Mouse (Mus musculus) hematopoietic stem cell, adult 5-6 weeks (primary cell): ENCODE measurements around the gene Slc38a3. TPM values are rescaled to one million over a fixed set of nuclear protein-coding genes. Genes with fewer than 3 reads are reported as not detected.

Experiments used
- ATAC-seq, 2 experiments: fragments of 125-278 bp in 1 of 2; replicated peaks in 1 of 2; 2 replicates each; pipeline ENCODE4 v1.8.0; 2016 to 2017; ENCODE audit warnings: inconsistent platforms in 2 of 2, mild to moderate bottlenecking in 2 of 2, moderate number of reproducible peaks in 2 of 2, low read depth in 1 of 2, moderate TSS enrichment in 1 of 2; ENCODE audit not compliant: low FRiP score in 2 of 2, poor library complexity in 2 of 2, severe bottlenecking in 2 of 2, insufficient read depth in 1 of 2, low TSS enrichment in 1 of 2
- total RNA-seq: library from RNA; stranded (forward); fragments of 172-1452, 232-1000 nt; gene quantifications from 2 replicates; pipeline ENCODE4 v1.2.3, GENCODE M21; 2017

The Slc38a3 gene
- total RNA-seq, 1 experiment from 2014 or later: not detected

DNA sequence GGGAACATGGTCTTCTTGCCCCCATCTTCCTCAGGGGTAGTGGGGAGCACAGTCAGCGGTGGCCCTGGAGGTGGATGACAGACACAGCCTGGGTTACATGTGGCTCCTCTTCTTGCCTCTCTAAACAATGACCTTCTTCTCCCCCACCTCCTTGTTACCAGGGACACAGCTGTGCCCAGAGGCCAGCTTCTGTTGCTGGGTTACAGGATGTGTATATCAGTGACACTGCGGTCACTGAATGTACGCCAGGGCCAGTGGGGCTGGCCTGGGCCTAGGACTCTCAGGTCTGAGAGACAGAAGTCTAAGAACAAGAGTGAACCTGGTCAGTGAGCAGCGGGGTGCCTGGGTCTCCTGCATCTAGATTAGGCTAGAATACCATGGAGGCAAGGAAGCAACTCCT is 54.3 kb downstream of the Slc38a3 start:
- ATAC-seq: no peak

DNA sequence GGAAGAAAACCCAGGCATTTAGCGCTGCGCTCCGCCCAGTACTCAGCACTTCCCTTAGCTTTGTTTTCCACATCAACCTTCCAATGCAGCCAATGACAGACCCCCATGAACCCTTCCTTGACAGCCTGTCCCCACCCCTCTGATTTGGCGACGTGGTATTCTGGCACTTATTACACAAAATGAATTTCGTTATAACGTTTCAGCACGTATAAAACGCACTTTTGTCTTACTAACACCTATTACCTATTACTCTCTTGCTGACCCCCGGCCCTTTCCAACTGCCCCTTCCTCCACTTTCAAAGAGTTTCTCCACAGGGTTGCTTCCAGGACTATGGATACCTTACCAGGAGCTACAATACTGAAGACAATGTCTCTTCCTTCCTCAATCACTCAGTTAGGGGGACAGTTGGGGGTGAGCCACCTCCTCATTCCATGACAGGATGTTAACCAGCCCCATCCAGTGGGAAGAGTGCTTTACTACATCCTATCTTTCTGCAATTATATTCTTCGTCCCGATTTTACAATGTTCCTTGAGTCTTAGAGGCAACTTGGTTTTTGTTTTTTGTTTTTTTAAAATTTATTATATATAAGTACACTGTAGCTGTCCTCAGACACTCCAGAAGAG is 56.3 kb downstream of the Slc38a3 start:
- no peak for ATAC-seq

DNA sequence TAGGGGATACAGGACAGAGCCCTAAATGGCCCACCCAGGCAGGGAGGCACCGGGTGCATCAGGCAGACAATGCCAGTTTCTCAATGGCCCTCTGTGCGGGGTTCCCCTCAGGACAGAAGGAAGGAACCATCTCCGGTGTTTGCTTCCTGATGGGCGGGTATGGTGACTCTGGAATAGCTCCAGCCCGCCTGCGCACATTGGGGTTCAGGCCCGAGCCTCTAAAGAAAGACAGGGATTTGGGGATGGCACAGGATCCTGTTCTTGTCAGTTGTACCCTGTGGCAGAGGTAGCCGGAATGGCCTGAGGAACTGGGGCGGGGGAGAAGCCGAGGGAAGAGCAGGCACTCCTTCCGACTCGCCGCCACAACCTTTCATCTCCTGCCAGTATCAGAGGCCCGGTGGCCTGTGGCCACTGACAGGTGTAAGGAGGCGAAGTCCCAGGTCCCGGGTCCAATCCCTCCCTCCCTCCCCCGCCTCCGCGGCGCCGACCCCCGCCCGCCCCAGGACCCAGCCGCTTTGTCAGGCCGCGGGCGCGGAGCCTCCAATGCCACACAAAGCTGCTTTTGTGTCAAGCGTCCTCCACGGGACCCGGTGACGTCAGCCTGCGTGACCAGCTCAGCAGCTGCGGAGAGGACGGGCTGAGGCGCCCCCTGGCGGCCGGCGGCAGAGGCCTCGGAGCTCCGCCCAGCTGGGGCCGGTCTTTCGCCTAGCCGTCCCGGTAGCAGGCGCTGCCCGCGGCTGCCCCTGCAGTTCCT is 57.0 kb downstream of the Slc38a3 start:
- peak; percentile 85 to 92 for ATAC-seq

DNA sequence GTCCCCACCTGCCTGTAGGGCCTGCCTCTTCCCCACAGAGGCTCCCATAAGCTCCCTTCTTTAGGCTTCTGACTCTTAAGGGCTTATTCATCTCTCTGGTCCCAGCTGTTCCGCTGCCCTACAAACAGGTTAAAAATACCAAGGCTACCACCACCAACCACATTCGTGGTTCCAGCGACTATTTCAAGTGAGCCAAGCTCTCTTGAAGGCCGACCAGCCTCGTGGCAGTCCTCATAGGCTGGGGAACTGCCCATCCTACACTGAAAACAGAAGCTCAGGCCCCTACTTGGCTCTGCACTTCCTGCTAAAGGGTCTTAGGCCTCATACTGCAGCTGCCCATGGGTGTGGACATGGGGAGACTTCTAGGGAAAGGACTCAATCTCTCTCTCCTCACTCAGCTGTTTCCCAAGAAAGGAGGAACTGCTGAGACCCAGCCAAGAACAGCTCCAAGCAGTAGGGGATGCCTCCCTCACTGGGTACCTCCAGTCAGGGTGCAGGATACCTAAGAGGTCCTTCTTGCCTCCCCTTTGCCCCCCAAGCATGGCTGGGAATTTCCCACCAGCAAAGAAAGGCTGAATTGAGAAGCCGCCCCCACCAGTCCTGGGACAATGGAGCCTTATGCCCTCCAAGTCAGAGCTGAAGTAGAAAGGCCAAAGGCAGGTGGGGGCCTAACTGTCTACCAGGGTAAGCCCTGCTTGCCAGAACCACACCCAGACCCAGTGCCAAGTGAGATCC is 57.7 kb downstream of the Slc38a3 start:
- 0 out of 4 replicates have a peak, but pooled peaks have one; percentile 6 to 14 for ATAC-seq

DNA sequence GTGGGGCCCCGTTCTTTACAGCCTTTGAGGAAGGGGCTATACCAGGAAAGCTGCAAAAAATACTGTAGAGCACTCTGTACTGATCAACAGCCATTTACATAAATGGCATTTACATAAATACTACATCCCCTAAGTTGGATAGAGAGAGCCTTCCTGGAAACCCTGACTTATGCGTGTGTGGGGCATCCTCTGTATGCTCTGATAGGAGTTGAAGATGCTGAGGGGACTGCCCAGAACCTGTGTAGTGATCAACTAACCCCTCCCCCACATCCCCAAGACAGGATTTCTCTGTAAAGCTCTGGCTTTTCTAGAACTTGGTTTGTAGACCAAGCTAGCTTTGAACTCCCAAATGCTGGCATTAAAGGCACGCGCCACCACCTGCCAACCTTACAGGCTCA is 59.9 kb downstream of the Slc38a3 start:
- no peak for ATAC-seq

DNA sequence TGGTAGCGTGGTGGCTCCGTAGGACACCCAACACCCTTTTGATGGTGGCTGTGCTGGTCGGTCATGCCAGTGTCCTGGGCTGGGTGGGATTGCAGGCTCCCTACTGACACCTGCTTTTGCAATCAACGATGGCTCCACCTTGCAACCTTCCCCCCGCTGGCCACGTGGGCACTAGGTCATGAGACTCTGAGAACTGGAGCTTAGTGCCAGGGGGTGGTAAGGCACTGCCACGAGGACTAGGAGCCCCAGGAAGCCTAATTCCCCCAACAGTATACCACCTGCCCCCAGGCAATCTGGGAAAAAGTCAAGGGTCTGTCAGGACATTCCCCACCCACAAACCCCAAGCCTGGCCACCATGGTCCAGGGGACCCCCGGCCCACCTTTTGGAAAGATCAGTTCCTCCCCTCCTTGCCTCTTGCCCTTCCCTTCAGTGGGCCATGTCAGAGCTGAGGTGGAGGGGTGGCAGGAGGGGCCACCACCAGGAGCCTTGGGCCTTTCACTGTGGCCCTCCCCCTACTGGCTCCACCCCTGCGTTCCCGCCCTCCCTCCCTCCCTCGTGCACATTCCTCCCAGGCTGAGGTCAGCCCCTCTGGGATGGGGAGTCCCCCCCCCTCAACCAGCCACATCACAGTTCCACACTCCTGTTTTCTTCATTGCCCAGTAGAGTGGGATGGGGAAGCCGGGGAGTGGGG is 60.4 kb downstream of the Slc38a3 start, which contains the start of gene Sema3b:
TSS of gene Sema3b (minus strand) at position 489 of the 692 bp plus-strand sequence.
- no peak for ATAC-seq

DNA sequence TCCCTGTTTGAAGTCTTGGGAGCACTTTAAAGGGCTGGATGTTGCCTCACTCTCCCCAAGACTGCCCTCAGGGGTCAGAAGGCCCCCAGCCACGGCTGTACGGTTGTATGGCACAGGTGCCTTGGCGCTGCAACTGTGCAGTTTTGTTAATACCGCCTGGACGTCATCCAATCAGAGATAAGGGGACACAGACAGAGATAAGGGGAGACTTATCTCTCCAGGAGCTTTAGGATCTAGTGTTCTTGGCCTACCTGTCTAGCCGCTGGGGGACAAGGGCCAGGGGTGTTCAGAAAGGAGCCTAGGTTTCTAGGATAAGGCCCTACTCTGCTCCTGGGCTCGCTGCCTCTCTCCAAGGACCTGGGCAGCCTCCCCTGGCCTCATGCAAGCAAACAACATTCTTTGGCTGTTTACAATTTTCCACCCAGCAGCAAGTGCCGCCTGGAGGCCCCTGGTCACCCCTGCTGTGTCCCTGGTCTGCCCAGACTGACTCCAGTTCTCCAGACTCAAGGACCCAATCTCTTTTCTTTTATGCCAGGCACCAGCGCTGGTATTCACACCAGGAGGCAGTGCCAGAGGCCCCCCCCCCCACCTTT is 61.6 kb downstream of the Slc38a3 start:
- ATAC-seq: no peak

DNA sequence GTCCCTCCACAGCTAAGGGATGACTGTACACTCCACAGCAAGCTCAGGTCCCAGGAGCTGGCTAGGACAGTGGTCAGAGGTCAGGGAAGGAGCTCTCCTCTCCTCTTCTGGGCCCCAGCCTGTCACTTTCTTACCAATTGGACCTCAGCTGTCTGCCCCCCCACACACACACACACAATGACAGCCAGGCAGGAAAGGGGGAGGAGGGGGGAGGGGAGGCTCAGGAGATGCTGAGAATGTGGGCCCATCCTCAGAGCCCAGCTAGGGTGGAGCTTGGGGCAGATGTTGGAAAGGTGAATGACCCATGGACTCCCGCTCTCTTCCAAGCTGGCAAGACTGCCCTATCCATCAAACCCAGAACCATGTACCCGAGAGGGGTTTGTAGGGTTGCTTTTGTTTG is 62.3 kb downstream of the Slc38a3 start:
- ATAC-seq: no peak

DNA sequence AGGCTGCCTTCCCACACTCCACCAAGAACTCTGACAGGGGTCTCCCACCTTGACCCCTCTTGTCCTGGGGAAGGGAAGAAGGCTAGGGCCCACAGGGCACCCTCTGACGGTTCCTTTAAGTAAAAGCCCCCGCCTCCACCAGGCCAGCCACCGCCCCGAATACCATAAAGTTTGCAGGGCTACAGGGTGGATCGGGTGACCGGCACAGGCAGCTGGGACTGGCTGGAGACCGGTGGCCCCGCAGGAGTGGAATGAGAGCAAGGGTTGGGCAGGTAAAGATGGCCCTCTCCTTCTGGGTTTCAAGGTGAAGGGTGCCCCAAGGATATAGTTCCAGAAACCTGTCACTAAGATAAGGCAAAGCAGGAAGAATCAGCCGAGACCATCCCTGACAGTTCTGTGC is 62.7 kb downstream of the Slc38a3 start:
- no peak for ATAC-seq

DNA sequence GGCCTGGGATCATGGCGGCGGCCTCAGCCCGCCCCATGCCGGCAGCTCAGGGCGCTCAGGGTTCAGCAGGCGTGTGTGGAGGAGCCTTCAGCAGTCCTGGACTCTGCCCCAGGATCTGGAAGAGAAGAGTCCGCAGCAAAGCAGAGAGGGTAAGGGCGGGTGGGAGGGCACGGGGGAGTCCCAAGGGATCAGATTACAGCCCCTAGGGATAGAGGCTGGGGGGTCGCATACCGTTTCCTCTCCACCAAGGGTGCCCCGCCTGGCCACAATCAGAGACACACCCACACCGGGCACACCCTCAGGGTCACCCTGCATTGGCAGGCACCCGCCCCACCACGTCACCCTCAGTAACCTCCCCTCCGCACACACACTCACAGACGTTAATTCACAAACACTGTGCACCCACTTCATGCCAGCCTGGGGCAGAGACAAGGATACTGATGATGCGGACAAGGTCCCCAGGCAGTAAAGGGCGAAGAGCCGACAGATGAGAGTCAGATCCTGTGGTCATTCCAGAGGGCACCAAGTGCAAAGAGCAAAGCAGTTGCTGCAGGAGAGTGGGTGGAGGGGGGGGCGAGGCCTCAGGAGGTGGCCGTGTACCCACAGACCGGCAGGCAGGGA is 64.2 kb downstream of the Slc38a3 start:
- no peak for ATAC-seq

DNA sequence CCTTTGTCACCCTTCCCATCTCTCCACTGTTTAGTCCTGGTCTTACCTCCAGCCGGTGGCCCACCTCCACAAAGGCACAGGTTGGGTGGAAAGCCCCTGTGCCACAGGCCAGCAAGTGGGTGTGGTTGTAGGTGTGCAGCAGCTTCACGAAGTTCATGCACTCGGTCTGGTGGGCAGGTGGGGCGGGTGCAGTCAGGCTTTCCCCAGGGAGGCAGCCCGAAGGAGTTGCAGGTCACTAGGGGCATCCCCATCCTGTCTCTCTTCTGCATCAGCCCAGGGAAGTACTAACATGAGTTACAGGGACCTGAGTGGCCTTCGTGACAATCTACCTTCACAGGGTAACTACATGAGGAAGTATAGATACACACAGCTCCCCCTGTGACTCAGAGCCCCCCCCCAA is 66.1 kb downstream of the Slc38a3 start:
- no peak for ATAC-seq

DNA sequence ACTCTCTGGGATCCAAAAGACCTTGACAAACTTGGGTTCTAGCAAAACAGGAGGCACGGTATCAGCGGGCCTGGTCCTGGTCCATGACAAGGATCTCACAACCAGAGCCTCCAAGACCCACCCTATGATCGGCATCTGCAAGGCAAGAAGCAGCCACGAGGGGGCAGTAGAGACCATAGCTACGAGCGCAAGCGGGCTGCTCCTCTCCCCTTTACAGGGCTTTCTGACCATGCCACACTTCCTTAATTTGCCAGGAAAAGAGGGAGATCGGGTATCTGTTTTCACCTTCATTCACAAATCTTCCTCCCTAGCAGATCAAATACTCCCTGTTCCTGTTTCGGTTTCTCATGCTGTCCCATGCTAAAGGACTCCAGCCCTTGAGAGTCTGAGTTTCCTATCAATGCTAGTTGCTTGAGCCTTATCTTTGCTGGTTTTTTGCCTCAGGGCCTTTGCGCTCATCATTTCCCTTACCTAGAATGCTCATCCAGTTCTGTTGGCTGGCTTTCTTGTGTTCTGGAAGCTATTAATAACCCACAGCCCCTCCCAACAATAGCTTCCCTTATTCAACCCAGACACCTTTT is 67.2 kb downstream of the Slc38a3 start:
- peak; percentile 76 to 81 for ATAC-seq

DNA sequence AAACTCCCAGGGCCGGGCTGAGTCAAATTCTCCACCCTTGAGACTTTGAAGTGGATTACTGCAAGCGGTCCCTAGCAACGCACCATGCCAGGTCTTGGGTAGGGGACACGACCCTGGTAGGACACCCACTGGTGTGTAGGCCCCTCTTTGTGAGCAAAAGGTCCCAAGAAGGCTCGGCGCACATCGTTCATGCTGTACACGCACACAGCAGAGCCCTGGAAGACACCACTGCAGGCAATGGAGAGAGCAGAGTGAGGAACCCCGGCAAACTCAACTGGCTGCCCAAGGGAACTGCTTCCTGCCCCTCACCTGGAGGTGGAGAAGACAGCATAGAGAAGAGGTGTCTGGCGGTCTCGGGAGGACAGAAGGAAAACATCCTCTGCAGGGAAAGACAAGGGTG is 68.1 kb downstream of the Slc38a3 start:
- no peak for ATAC-seq

DNA sequence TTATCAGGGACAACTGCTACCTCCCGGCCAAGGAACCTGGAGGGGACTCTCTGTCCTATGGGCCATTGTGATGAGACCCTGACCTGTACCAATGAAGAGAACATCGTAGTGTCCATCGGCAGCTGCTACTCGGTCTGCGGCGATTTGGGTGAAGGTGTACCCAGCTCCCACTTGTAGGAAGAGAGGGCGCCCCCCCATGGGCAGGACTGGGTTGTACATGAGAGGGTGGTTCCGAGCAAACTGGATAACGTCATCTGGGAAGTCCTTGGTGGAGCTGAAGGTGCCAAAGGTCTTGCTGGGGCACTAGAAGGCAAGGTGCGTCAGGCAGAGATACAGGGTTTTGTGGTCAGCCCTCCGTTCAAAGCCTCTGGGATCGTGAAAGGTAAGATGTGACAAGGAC is 68.6 kb downstream of the Slc38a3 start:
- ATAC-seq: no peak
